Mouse (Mus musculus) stomach, postnatal 0 days (tissue): ENCODE results near the gene Sh3pxd2a.

Experiments
- CTCF ChIP-seq: IDR thresholded peaks from 2 replicates; pipeline ENCODE4 v1.5.1; 2016; ENCODE audit warnings: antibody characterized with exemption, low read depth, mild to moderate bottlenecking, moderate library complexity
- EP300 ChIP-seq: optimal IDR thresholded peaks from 2 replicates; pipeline ENCODE3; 2016; ENCODE audit warnings: antibody characterized with exemption

DNA sequence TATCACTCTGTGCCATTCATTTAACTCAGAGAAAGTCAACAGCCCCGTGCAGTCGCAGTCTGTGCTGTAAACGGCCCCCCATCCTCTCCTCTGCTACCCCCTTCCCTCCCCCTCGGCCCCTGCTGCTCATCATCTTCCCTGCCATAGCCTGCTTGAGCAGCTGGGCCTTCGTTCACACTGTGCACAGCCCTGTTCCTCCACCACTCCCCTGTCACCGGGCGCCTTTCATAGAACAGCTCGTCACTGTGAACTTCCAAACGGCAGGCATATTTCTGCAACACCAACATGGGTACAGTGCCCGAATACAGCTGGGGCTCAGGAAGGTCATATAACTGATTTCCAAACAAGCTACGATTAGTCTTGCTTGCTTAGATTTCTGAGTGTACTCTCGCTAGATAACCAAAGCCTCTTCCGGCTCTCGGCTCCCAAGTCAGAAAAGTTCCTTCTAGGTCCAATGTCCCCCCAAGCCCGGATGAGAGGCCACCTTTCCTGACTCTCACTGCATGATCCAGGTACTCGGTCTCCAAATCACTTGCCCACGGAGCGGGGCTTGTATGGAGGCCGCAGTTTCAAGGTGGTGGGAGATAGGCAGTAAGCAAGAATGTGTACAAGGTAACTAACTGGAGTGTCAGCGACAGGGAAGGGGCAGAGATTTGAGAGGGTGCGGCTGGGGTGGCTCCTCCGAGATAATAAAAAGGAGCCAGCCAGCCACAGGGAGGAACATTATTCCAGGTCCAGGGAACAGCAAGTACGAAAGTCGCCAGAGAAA is 125.6 kb downstream of the Sh3pxd2a start:
- TF ChIP-seq CTCF (no peak), EP300 (no peak)
